Mouse (Mus musculus): ENCODE measurements at regions not wholly inside any gene's neighbourhood (a gene's known extent, or its start where the extent isn't known, plus 50 kb on each side); places are given as distances from the start of the nearest gene placed in this dataset.

DNA sequence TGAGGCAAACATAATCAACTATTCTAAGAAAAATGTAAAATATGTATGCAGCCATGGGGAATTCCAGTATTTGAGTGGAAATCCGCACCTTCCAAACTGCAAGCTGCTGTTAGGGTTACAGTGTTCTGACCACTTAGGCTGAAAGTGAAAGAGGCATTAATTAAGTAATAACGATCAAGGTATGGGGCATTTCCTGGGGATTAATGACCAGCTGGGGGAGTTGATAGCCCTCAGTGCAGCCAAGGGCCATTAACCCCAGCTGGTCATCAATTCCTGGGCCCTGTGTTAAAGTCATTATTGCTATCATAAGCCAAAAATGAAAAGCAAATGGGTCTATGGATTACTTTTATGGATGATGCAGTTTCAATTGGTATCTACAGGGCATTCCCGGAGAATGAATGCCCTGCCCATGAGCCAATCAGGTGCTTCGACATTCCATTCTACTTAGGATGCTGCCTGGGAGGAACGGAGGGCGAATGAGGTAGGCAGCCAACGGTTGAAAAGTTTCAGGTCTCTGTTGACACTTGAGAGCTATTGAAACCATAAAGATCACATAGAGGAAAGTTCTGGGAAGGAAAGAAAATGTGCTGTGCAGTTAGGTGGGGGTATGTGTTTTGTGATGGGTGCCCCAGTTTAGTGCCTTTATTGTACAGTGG, 257.2 kb upstream of the Dph6 start:
- TF ChIP-seq USF1 (IDR thresholded peaks at IDR 0.05; ENCODE audit: low read depth) (no peak), REST (IDR thresholded peaks at IDR 0.05; ENCODE audit: insufficient read depth, insufficient read length) (no peak)

All from myocyte (in vitro differentiated cells).